Mouse (Mus musculus): ENCODE measurements around the gene Scamp3. TPM values are rescaled to one million over a fixed set of nuclear protein-coding genes. Genes with fewer than 3 reads are reported as not detected.

Gene Scamp3
- total and polyA plus RNA-seq, 2 experiments, result 9.1 to 120 TPM

DNA sequence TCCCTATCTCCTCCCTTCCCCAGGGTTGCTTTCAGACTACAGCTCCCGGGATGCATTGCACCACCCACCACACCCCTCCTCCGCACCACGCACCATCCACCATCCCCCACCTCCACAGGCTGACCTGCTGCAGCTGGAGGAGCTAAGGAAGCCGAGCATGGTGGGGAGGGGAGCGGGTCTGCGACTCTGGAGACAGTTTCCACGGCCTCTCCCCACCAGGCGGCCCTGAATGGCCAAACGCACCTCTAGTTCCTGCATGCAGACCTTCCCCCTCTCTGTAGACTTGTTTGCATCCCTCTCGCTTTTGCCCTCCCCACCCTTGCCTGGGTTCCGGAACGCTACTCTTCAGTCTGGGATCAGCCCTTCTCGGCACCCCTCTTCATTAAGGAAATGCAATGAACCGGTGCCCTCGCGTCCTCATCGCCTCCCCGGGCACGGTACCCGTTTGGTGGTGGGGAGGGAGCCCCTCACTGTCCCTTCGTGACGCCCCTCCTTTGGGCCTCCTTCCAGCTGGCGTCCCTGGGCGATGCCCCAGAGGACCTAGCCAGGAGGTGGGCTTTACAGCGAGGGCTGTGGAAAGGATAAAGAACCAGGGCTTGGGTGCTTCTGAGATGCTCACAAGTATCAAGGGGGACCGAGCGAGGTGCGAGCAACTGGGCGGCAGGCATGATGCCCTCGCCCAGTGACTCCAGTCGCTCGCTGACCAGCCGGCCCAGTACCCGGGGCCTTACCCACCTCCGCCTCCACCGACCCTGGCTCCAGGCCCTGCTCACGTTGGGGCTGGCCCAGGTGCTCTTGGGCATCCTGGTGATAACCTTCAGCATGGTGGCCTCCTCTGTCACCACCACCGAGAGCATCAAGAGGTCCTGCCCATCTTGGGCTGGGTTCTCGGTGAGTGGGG, 6.0 kb downstream of the Scamp3 start, which contains the start of gene Fam189b:
TSS of gene Fam189b (plus strand) at position 86 of the 901 bp plus-strand sequence.
- Histone ChIP-seq H3K27ac (replicated peaks; ENCODE audit: insufficient read depth, low read depth, low read length) (no peak within 1 kb of the TSS), H3K4me1 (ENCODE audit: control insufficient read depth, insufficient read depth, low read length) (peaks cover under 1% of the 10 kb centered on the region), H3K27me3 (ENCODE audit: control insufficient read depth, insufficient read depth, low read length) (no peaks in the 10 kb centered on the region), H3K36me3 (ENCODE audit: control insufficient read depth, insufficient read depth, low read length) (peaks cover 8% of the 10 kb centered on the region; the same call in 1 of the 2 replicates), H3K9ac (ENCODE audit: low read depth, low read length) (peak within 1 kb of the TSS; percentile 48), H3K4me3 (ENCODE audit: insufficient read depth, low read depth, low read length) (peak within 1 kb of the TSS; percentile 72), H3K79me2 (ENCODE audit: control insufficient read depth, insufficient read depth, low read length) (no peaks in the 10 kb centered on the region)
- DNase-seq (ENCODE audit: extremely low read depth, low read depth, low spot score), result peak; percentile 43
- 29% methylated on average over 39 of the region's 39 CpGs for WGBS
- TF ChIP-seq CTCF (IDR thresholded peaks at IDR 0.05; ENCODE audit: low read depth, low read length) (no peak), POLR2A (IDR thresholded peaks at IDR 0.05; ENCODE audit: extremely low read depth, insufficient read depth, low read length) (no peak)

DNA sequence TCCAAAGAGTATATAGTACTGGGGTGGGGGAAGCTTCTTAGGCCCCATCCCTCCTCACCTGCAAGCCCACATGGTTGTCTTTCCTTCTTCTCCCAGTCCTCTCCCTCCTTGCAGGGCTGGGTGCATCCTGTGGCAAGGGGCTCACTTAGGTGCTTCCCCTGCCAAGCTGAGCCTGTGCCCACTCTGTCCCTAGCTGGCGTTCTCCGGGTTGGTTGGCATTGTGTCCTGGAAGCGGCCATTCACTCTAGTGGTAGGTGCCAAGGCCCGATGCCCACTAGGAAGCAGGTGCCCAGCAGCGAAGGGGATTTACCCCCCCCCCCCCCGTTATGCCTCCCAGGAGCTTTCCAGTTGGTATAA, 6.7 kb downstream of the Scamp3 start:
- Histone ChIP-seq H3K27ac (replicated peaks; ENCODE audit: insufficient read depth, low read depth, low read length) (no peak overlapping the region), H3K4me3 (ENCODE audit: insufficient read depth, low read depth, low read length) (no peak overlapping the region), H3K4me1 (ENCODE audit: control insufficient read depth, insufficient read depth, low read length) (no peaks in the 10 kb centered on the region), H3K36me3 (ENCODE audit: control insufficient read depth, insufficient read depth, low read length) (peaks cover 8% of the 10 kb centered on the region; the same call in 1 of the 2 replicates), H3K27me3 (ENCODE audit: control insufficient read depth, insufficient read depth, low read length) (no peaks in the 10 kb centered on the region), H3K79me2 (ENCODE audit: control insufficient read depth, insufficient read depth, low read length) (no peaks in the 10 kb centered on the region), H3K9ac (ENCODE audit: low read depth, low read length) (no peak overlapping the region)
- TF ChIP-seq POLR2A (IDR thresholded peaks at IDR 0.05; ENCODE audit: extremely low read depth, insufficient read depth, low read length), result no peak
- TF ChIP-seq CTCF (IDR thresholded peaks at IDR 0.05; ENCODE audit: low read depth, low read length), result no peak
- WGBS, result 85% methylated on average over 6 of the region's 6 CpGs
- no peak for DNase-seq (ENCODE audit: extremely low read depth, low read depth, low spot score)

DNA sequence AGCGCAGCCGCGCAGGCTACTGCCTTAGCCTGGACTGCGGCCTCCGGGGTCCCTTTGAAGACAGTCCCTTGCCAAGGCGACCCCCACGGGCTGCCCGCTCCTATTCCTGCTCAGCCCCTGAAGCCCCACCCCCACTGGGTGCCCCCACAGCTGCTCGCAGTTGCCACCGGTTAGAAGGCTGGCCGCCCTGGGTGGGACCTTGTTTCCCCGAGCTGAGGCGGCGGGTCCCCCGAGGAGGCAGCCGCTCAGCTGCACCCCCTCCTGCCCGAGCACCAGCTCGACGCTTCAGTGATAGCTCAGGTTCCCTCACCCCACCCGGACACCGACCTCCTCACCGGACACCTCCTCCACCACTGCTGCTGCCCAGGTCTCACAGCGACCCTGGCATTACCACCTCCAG, 9.9 kb downstream of the Scamp3 start:
- peak overlapping the region; percentile 32; the same call in 1 of the 2 replicates for H3K4me3 ChIP-seq (ENCODE audit: insufficient read depth, low read depth, low read length)
- TF ChIP-seq POLR2A (IDR thresholded peaks at IDR 0.05; ENCODE audit: extremely low read depth, insufficient read depth, low read length), result no peak
- TF ChIP-seq CTCF (IDR thresholded peaks at IDR 0.05; ENCODE audit: low read depth, low read length), result no peak
- H3K36me3 ChIP-seq (ENCODE audit: control insufficient read depth, insufficient read depth, low read length), result no peaks in the 10 kb centered on the region
- no peak overlapping the region for H3K27ac ChIP-seq (replicated peaks; ENCODE audit: insufficient read depth, low read depth, low read length)
- no peaks in the 10 kb centered on the region for H3K79me2 ChIP-seq (ENCODE audit: control insufficient read depth, insufficient read depth, low read length)
- WGBS, result 82% methylated on average over 23 of the region's 23 CpGs
- no peak for DNase-seq (ENCODE audit: extremely low read depth, low read depth, low spot score)
- no peaks in the 10 kb centered on the region for H3K4me1 ChIP-seq (ENCODE audit: control insufficient read depth, insufficient read depth, low read length)
- no peaks in the 10 kb centered on the region for H3K27me3 ChIP-seq (ENCODE audit: control insufficient read depth, insufficient read depth, low read length)
- H3K9ac ChIP-seq (ENCODE audit: low read depth, low read length), result no peak overlapping the region

DNA sequence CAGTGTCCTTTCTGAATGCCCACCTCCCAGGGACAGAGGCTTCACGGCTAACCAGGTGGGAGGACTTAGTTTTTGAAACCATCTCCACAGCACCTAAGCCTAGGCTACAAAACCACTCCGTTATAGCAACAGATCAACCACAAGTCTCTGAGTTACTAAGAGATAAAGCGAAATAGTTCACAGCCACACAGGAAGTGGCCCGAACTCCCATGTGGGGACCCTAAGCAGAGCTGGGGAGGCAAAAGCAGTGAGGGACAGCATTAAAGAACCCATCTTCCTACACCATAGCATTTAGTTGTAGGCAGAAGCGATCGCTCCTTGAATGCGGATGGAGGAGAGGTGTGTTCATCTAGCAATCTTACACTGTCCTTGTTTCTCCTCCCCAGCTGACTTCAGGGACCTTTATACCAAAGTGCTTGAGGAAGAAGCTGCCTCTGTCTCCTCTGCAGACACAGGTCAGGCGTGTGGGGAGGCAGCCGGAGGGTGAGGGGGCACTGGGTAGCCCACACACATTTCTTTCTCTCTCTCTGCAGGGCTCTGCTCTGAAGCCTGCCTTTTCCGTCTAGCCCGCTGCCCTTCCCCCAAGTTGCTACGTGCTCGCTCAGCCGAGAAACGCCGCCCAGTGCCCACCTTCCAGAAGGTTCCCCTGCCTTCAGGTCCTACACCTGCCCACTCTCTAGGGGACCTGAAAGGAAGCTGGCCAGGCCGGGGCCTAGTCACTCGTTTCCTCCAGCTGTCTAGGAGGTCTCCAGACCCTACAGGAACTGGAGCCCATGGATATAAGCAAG, 10.6 kb downstream of the Scamp3 start:
- DNase-seq (ENCODE audit: extremely low read depth, low read depth, low spot score), result no peak
- Histone ChIP-seq H3K79me2 (ENCODE audit: control insufficient read depth, insufficient read depth, low read length) (no peaks in the 10 kb centered on the region), H3K4me3 (ENCODE audit: insufficient read depth, low read depth, low read length) (peak overlapping the region; percentile 23; the same call in 1 of the 2 replicates), H3K36me3 (ENCODE audit: control insufficient read depth, insufficient read depth, low read length) (no peaks in the 10 kb centered on the region), H3K4me1 (ENCODE audit: control insufficient read depth, insufficient read depth, low read length) (no peaks in the 10 kb centered on the region), H3K27me3 (ENCODE audit: control insufficient read depth, insufficient read depth, low read length) (no peaks in the 10 kb centered on the region), H3K9ac (ENCODE audit: low read depth, low read length) (no peak overlapping the region), H3K27ac (replicated peaks; ENCODE audit: insufficient read depth, low read depth, low read length) (peak overlapping the region; percentile 7; the same call in 1 of the 2 replicates)
- WGBS, result 95% methylated on average over 18 of the region's 18 CpGs
- TF ChIP-seq CTCF (IDR thresholded peaks at IDR 0.05; ENCODE audit: low read depth, low read length) (no peak), POLR2A (IDR thresholded peaks at IDR 0.05; ENCODE audit: extremely low read depth, insufficient read depth, low read length) (no peak)

DNA sequence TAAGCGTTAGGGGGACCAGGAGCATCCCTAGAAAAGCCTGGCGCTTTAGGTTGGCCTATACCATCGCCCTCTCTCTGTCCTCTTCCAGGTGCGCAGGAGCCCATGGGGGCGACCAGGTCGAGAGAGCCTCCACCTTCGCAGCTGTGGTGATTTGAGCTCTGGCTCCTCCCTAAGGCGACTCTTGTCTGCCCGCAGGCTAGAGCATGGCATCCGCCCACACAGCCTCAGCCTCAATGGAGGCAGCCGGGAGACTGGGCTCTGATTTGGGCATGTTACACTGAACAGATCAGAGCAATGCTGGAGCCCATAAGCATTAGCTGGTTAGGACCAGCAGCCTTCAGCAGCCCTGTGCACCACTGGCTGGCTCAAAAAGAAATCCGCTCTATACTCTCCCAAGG, 11.2 kb downstream of the Scamp3 start:
- H3K79me2 ChIP-seq (ENCODE audit: control insufficient read depth, insufficient read depth, low read length), result no peaks in the 10 kb centered on the region
- H3K4me3 ChIP-seq (ENCODE audit: insufficient read depth, low read depth, low read length), result no peak overlapping the region
- TF ChIP-seq POLR2A (IDR thresholded peaks at IDR 0.05; ENCODE audit: extremely low read depth, insufficient read depth, low read length) (no peak), CTCF (IDR thresholded peaks at IDR 0.05; ENCODE audit: low read depth, low read length) (no peak)
- WGBS, result 87% methylated on average over 12 of the region's 12 CpGs
- H3K27me3 ChIP-seq (ENCODE audit: control insufficient read depth, insufficient read depth, low read length), result no peaks in the 10 kb centered on the region
- DNase-seq (ENCODE audit: extremely low read depth, low read depth, low spot score), result no peak
- 0 out of 2 replicates have a peak overlapping the region, but pooled peaks have one; percentile 7 for H3K27ac ChIP-seq (replicated peaks; ENCODE audit: insufficient read depth, low read depth, low read length)
- H3K9ac ChIP-seq (ENCODE audit: low read depth, low read length), result no peak overlapping the region
- no peaks in the 10 kb centered on the region for H3K4me1 ChIP-seq (ENCODE audit: control insufficient read depth, insufficient read depth, low read length)
- H3K36me3 ChIP-seq (ENCODE audit: control insufficient read depth, insufficient read depth, low read length), result no peaks in the 10 kb centered on the region

Data from liver, adult 2 months (tissue).